Mouse (Mus musculus) cerebellum, postnatal 4 days (tissue): Measurements from ENCODE around the gene Lrp2.

Experiments
- DNase-seq, 2 experiments: peaks; one replicate each; pipeline ENCODE4 v3.0.0; 2022; ENCODE audit warnings: low spot score in 2 of 2, mixed read lengths in 1 of 2

Lrp2 gene

DNA sequence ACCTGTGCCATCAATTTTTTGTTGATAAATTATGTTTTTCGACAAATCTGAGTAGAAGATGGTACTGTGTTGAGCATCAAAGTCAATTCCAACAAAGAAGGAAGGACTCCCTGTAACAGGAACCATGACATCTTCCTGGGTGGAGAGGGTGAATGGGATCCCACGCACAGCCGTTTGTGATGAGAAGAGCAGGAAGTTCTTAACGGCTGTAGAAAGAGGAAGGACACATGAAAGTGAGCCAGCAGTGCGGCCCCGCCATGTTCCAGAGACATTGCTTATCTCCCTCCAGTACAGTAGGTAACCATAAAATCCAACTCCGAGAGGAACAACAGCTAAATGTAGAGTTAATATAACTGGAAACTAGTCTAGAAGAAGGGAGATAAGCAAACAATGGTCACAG is 67.6 kb downstream of the Lrp2 start:
- no peak for DNase-seq

GRCm38 (mm10) chr2:69511766-69512165 is 74.1 kb downstream of the Lrp2 start:
- DNase-seq = no peak

GRCm38 (mm10) chr2:69500357-69500756 is 85.5 kb downstream of the Lrp2 start:
- no peak for DNase-seq

- DNase-seq = no peak
These were observed 92.7 kb downstream of the Lrp2 start for GRCm38 (mm10) chr2:69493130-69493529.

- no peak for DNase-seq
These were observed 104.9 kb downstream of the Lrp2 start for GRCm38 (mm10) chr2:69480965-69481364.

GRCm38 (mm10) chr2:69479859-69480258 is 106.0 kb downstream of the Lrp2 start:
- no peak for DNase-seq

DNA sequence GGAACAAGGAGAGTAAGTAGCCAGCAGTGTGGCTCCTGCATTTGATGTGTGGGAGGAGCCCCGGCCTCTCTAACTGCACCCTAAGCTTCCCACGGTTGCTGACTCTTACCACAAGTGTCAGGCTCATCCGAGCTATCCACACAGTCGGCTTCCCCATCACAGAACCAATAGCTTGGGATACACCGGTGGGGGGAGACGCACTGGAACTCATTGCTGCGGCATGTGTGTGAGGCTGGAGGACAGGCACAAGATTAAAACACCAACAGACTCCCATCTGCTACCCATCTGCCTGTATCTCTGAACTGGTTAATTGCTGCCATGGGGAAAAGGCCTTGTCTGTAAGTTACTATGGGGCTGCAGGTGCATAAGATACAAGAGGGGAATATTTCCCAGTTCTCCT is 109.0 kb downstream of the Lrp2 start:
- no peak for DNase-seq

DNA sequence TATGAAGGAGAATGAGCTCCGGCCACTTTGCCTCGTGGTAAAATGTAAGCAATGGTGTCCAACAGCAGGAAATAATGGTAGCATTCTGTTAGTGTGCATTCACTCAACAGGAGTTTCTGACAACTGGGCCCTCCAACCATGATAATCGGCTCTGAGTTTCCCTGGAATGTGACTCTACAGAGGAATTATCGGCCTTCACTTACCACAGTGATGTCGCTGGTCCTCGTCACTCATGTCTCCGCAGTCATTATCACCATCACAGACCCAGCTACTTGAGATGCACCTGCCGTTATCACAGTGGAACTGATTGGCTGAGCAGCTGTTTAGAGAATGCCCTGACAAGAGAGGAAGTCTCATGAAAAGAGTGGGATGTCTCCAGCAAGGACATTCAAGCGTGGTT is 110.7 kb downstream of the Lrp2 start:
- no peak for DNase-seq

DNA sequence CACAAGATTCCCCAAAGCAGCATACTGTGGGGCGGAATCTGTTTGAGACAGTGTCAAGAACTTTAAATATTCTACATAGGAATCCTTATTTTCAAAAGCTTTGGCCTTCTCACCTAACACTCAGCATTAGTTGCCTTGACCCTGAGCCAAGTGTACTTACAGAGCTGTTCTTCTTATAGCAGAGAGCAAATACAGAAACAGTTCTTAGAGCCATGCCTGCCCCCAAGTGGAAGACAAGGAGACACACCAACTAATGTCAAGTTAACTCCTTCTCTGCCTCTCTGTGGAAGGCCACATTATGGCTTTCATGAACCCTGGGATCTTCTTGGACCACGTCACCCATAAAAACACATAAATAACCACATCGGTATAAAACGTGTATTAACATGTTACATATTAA is 114.0 kb downstream of the Lrp2 start:
- no peak for DNase-seq

- DNase-seq = no peak
These were observed 122.3 kb downstream of the Lrp2 start for GRCm38 (mm10) chr2:69463609-69464008.

DNA sequence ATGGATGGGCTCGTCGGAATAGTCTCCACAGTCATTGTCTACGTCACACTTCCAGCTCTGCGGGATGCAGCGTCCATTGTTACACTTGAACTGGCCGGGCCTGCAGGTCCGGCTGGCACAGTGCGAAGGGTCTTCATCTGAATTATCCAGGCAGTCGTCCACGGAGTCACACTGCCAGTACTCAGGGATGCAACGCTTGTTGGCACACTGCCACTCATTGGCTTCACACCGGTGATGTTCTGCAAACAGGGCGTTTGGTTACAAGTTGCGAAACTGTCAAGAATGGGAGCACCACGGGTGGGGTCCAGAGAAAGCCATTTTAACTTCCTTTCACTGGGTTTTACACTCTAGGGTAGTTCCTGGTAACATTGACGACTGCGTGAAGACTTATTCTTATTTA is 126.4 kb downstream of the Lrp2 start:
- DNase-seq = no peak

GRCm38 (mm10) chr2:69451128-69451527 is 134.7 kb downstream of the Lrp2 start:
- DNase-seq = no peak

- no peak for DNase-seq
These were observed 137.3 kb downstream of the Lrp2 start for GRCm38 (mm10) chr2:69448581-69448980.

DNA sequence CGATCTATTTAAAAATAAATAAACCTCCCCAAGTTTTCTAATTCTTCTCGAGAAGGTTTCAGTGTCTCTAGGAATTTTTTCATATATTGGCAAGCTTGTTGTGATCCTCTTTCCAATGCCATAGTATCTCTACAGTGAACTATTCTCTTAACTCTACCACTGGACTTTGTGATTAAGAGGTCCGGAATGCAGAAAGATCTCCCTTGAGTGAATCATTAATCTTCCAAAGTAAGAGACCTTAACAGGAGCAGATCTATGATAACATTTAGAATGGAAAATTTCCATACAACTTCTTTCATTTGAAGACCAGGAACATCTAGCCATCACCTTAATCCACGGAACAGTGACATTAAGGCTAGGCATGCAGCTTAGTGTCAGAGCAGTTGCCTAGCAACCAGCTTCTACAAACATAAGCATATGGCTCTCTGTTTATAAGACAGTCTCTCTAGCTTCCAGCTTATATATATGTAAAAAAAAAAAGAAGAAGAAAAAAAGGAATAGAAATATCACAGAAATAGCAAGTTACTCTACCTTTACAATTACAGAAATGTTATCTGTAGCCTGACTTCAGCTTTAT is 139.9 kb downstream of the Lrp2 start:
- DNase-seq = no peak

DNA sequence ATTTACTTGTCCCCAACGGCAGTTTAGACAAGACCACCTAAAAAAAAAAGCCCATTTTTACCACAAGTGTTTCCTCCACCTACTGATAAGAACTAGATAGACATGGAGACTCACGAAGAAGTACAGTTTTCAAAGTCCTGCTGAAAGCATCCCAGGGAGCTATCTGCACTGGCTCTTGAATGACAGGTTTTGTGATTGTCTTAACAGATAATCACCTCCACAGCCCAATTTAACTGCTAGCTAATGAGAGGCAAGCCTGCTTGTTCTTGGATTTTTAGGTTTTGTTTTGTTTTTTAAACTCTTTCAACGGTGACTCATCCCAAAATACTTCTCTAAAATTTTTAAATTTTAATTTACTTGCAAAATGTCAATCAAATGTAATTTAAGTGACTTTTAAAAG is 144.2 kb downstream of the Lrp2 start:
- no peak for DNase-seq

DNA sequence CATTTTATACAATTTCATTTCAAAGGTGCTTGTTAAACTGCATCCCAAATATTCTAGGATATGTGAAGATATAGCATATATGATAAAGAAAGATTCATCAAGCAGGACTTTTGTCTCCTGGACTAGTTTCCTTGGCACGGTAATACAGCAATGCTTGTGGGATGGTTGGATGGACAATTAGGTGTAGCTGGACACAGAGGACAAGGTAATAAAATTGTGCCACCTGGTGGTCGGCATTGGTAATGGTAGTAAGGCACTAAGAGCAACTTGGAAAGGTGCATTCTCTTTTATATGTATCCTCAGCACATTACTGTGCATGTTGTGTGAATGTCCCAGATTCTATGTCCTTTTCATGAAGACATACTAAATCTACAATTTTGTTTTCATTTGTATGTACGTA is 157.7 kb downstream of the Lrp2 start:
- peak; percentile 53 to 77 for DNase-seq

DNA sequence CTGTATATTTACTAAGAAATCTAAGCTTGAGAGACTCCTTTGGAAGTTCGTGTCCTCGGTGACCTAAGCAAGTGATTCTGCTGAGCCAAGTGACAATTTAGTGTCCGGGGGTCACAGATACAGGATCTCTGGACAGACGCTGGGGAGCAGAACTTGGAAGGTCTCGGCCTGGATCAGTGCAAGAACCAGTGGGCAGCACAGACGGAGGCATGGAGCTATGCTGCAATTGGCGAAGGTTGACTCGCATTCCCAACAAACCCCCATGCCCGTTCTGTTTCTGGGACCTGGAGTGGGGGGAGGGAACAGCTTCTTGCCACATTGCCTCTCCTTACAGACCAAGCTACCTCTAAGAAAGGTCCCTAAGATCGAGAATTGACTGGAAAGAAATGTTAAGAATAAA is 158.7 kb downstream of the Lrp2 start:
- DNase-seq = no peak

- DNase-seq = no peak
These were observed 159.8 kb downstream of the Lrp2 start for GRCm38 (mm10) chr2:69426081-69426480.

DNA sequence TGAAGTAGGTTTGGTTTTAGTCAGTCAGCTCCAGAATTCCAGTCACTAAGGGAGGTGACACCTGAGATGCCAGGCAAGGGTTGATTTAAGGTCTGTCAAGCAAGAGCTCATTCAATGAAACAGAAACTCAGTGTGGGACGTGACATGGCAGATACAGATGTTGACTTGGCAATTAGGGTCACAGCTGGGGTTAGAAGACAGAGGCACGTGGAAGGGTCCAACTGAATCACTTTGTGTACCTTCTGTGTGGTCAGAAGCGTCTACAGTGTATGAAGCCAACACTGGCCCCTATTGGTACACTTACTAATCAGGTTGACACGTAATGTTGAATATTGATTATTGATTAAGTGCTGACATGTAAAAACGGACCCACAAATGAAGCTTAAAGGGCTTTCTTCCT is 161.0 kb downstream of the Lrp2 start:
- no peak for DNase-seq

DNA sequence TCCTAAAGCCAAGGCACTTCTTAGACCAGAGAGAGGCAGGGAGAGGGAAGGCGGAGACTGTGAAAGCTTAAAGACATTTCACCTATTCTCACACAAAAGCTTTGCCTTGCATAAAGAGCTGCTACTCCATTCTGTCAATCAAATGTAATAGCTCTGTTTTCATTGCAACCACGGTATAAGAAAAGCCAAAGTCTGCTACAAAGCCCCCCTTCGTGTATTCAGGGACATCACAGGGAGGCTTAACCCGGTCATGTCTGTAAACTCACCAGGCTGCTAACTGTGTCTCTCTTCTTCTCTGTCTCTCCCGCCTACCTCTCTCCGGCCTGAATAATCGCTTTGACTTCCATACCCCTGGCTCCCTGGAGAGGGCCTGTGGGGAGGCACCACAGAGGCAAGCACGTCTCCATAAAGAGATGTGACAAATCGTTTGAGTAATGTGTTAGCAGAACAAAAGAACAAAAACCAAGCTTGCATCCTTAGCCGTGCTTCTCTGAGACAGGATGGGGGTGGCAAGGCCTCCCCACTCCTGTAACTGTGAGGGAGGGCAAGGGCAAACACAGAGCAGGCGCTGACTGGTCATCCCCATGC is 167.5 kb downstream of the Lrp2 start:
- DNase-seq = no peak

- no peak for DNase-seq
These were observed 170.8 kb downstream of the Lrp2 start for GRCm38 (mm10) chr2:69415070-69415469.

DNA sequence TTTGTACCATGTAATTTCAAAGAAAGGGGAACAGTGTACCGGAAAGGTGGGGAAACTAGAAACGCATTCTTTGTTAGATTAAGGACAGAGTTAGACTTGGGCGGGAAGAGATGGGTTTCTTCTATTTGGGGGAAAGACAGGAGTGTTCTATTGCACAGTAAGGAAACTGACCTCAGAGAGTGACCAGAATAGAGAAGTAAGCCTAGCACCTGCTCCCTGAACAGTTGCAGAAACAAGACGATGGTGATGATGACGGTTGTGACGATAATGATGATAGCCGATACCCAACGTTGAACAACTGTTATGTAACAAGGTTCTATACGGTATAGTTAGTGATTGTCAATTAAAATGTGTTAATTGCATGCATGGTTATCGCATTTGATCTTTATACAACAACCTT is 171.3 kb downstream of the Lrp2 start:
- DNase-seq = no peak

- no peak for DNase-seq
These were observed 180.2 kb downstream of the Lrp2 start for GRCm38 (mm10) chr2:69405692-69406091.

DNA sequence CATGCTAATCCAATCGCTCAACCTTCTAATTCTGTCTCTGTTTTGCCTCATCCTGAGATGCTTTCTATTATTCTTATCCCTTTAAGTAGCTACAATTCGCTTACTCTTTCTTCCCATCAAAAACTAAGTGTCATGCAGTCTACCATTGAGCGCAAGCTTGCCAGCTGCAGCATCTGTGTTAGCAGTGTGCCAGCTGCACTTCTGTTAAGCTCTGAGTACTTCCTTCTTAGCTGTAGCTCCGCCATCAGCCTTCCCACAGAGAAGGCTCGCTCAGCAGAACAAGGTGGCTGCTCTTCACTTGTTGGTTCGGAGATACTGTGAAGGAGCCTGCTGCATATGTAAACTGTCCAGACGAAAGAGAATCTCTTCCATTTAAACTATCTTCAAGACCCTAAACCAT is 183.6 kb downstream of the Lrp2 start:
- DNase-seq = no peak
